Mouse (Mus musculus) embryo, embryonic 11 days (tissue): ENCODE results near the gene Capn11.
A peak's percentile ranks its signal among the peaks of the same experiment; 100 is the strongest.

Source experiments
- DNase-seq: peaks from one replicate; pipeline ENCODE4 v3.0.0-alpha.2; 2015

Capn11 gene

GRCm38 (mm10) chr17:45659225-45659624, at the start of gene Capn11:
TSS of gene Capn11 (minus strand) at chr17:45659325.
- DNase-seq, result no peak

GRCm38 (mm10) chr17:45708179-45708578, 49.1 kb upstream of the Capn11 start:
- DNase-seq, result no peak

GRCm38 (mm10) chr17:45707376-45707775, 48.3 kb upstream of the Capn11 start:
- DNase-seq, result peak; percentile 47

DNA sequence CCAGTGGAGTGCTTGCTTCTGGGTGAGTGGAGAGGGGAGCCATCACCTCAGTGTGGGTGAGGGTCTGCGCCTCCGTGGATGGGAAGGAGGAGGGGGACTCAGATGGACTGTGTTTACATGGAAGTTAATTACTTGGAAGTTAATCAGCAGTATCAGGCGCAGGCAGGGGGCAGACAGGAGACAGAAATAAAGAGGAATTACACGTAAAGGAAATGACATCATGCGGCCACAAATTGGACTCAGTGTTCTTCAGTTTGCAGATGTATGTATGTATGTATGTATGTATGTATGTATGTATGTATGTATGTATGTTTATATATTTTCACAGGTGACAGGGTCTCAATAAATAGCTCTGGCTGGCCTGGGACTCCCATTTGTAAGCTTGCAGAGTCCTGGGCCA, 47.7 kb upstream of the Capn11 start:
- DNase-seq, result no peak

- DNase-seq, result no peak
These were observed 44.1 kb upstream of the Capn11 start for GRCm38 (mm10) chr17:45703187-45703586.

GRCm38 (mm10) chr17:45702254-45702653, 43.1 kb upstream of the Capn11 start:
- DNase-seq, result no peak

DNA sequence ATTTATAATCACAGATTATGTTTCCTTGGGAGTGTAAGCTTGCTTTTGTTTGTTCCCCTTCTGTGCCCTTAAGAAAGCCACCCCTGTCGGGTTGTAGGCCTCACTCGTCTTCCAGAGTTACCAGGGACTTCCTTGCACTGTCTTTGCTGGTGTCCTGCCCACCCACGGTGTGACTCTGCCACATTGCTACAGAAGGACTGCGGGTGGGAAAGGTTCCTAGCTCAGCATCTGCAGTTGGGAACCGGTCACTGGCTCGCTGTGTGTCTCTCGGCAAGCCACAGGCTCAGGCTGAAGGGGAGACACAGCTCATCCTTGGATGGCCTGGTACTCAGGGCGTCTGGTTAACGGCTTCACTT, 42.1 kb upstream of the Capn11 start:
- DNase-seq, result no peak

DNA sequence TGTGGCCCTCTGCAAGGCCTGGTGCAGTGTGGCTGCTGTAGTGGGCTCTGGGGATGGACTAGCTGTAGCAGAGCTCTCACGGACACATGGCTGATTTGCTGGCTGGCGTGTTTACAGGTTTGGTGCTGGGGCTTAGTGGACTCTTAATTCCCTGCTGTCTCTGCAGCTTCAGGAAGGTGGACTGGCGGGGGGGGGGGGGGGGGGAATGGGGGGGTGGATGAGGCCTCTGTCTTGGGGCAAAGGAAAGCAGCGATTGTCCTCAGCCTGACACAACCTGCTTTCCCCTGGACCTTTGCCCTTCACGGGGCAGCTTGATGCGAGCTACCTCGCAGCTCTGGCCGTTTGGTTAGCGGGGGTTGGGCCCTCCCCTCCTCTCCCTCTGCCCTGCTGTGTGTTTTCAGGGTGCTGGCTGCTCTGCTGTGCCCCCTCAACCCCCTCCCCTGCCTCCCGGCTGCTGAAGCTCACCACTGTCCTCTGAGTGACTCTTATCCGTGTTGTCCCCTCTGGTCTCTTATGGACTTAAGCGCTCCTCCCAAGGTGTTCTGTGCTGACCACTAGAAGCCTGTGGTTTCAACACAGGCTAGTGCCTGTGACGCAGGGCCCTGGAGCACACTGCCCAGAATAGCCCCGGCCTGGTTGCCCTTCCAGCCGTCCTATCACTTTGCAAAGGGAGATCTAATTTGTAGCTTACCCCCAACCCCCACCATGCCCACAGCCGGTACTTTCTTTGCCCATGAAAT, 41.5 kb upstream of the Capn11 start:
- DNase-seq, result no peak

DNA sequence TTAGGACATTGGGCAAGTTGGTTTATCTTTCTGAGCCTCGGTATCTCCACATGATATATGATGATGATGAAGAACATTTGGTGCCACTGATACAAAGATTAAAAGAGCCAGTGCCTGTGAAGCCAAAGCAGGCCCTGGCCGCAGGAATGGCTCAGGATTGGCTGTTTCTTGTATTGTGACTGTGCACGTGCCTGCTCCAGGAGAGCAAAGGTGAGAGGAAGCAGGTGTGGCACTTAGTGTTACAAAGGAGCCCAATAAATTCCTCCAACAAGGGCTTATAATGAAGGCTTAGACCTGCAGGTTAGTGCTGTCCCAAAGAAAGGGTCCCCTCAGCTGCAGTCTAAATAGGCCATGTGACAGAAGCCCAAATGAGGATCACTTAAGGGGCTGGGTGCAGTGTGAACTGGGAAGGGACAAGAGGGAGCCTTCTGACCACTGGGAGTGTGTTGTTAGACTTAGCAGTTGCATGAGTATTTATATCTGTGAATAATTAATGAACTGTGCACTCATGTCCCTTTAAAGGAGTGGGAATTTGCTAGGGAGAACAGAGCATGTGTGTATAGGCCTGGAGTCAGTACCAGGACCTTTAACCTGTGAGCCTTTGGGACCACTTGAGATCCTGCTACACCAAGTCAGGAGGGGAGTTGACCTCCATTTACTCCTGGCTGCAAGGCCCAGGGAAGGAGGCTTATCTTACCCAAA, 40.1 kb upstream of the Capn11 start:
- DNase-seq, result no peak

GRCm38 (mm10) chr17:45698368-45698767, 39.2 kb upstream of the Capn11 start:
- no peak for DNase-seq

GRCm38 (mm10) chr17:45696981-45697380, 37.9 kb upstream of the Capn11 start:
- no peak for DNase-seq

GRCm38 (mm10) chr17:45695227-45696120, 36.3 kb upstream of the Capn11 start:
- DNase-seq, result no peak

DNA sequence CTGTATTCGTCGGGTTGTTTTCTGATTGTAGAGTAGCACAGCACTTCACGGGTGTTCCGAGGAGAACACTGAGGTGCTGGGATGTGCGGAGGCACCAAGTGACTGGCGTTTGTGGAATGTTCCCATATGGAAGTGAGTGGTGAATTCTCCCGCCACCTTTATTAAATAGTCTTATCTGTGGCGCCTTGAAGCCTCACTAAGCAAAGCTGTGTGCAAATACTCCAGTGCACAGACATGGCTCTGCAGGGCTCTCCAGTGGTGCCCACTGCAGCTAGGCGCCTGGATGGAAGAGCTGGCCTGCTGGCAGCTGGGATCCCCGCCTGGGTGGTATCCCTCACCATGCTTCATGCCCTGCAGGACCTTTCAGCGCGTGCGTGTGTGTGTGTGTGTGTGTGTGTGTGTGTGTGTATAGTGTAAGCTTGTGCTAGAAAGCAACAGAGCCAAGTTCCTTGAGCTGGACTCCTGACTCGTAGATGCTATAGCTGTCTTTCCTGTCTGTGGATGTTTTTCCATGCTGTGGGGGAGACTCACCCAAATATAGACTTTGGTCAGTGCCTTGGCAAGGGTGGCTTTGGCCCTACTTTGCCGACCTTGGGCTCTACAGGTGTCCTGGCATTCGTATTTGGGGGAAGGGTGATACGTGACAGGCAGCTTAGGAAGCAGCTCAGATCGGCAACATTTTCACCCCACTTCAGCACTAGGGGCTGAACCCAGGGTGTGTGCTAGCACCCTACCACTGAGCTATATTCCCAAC, 34.9 kb upstream of the Capn11 start:
- no peak for DNase-seq

DNA sequence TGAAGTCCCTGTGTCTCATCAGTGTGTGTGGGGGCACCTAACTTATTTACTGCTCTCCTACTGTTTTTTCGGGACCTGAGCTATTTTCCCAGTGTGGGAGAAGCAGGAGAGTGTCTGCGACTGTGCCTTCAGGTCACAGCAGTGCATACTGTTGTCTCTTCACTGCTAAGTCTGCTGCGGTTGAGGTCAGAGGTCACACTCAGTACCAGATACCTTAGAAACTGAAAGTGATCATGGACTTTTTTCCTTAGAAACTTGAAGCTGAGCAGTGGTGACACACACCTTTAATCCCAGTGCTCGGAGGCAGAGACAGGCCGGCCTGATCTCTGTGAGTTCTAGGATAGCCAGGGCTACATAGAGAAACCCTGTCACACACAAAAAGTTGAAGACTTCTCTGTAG, 33.0 kb upstream of the Capn11 start:
- DNase-seq, result no peak

DNA sequence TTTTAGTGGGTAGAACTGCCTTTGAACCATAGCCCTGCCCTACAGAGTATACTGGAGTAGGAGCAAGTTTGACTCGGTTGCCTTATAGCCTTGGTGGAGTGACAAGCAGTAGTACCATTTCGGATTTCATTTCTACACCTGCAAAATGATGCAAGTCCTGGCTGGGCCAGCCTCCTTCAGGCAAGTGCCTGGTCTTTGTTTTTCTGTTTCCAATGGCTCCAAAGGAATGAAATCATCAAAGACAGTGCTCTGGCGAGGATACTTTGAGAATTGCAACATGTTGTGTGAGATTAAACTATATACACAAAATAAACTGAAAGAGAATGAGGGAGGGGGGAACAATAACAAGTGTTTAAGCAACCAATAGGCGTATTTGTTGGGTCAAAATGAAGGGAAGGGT, 30.9 kb upstream of the Capn11 start:
- no peak for DNase-seq

GRCm38 (mm10) chr17:45689120-45689519, 30.0 kb upstream of the Capn11 start:
- no peak for DNase-seq

GRCm38 (mm10) chr17:45686716-45687115, 27.6 kb upstream of the Capn11 start, which contains the start of gene Tmem63b:
TSS of gene Tmem63b (minus strand) at chr17:45686905.
- DNase-seq, result peak; percentile 51

DNA sequence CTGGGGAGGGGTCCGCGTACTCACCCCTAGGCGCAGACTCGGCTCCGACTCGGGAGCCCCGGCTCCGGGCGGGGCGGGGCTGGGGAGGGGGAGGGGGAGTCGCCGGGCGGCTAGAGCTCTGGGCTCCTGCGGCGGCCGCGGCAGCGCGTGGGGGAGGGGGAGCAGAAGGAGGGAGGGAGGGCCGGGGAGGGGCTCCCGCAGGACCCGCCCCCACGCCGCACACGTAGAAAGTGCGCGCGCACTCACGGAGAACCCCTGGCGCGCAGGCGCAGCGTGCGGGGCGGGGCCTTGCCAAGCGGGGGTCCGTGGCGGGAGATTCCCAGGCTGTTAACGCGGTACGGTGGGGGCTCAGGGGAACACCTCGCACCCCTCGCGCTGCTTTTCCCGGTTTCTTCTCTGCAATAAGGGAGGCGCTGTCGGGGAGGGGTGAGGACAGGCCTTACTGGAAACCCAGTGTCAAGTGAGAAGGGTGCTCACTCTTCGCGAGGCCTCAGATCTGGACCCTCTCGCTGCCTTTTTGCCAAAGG, 27.0 kb upstream of the Capn11 start, which contains the start of gene Mrpl14:
Gene Mrpl14 (plus strand): TSS at position 230 of the 527 bp plus-strand sequence.
- DNase-seq, result peak; percentile 98

DNA sequence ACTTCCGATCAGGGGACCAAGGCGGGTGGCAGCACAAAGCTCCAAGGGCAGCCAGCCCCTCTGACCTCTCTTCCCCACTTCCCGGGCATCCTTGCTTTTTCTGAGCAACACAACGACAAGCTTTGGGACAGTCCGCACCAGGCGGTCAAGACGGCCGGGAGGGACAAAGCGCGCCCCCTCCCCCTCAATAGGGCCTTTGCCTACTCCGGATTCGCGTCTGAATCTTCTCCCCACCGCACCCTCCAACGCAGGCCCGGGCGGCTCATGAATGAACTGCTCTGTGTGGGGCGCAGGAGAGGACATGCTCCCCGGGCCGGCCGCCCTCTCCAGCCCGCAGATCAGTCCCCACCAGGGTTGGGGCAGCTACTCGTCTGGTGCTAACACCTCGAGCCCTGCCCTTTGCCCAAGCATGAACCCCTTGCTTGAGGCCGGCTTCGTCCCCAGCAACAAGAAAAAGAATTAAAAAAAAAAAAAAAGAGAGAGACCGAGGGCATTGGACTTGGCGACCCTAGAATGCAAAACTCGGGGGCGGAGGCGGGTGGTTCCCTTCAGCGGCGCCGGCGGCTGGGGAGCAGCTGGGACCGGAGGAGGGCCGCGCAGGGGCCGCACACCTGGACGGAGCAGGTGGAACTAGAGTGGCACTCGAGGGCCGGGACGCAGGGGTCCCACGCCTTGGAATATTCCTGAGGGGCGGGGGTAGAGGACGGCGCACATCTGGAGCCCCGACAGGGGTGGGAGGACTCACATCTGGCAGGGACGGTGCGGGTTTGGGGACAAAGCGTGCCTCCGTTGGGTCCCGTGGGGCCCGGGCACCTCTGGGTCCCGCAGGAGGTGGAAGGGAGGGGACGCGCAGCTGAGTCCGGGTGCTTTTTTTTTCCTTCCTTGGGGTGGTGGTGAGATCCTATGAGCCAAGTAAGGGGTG, 26.3 kb upstream of the Capn11 start:
- peak; percentile 70 for DNase-seq

DNA sequence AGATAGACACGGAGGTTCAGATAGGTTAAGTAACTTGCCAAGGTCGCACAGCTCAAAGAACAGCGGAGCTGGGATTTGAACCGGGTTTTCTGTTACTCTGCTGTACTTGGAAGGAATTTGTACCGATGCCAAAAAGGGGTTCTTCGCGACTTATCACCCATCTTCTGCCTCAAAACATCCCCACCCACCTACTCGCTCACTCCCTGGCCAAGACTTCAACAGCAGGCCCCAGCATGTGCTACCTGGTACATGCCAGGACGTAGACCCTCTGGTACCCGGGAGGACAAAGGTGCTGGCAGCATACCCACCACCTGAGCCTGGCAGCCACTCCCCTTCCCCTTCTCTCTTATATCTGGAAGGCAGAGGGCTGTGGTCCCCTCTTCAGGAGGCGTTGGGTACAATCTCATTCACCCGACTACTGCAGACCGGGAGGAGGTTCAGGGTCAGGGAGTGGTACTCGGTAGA, 25.6 kb upstream of the Capn11 start:
- DNase-seq, result no peak

DNA sequence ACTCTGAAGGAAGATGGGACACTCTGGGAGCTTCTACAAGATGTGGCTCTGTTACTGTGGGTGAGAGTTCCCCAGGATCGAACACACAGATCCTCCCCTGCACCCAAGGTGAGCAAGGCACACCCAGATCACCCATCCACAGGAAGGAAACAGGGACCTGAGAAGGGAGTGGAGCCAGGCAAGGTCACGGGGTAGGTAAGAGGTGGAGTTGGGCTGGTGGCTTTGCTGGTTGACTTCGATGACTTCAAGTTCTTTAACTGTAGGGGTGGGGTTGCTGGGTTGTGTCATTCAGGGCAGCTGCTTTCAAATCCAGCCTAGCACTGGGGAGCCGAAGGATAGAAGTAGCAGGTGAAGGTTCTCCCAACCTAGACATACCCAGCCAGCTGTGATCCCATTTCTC, 23.7 kb upstream of the Capn11 start:
- DNase-seq, result no peak
